Mouse (Mus musculus) monocyte, adult 2 months (primary cell): ENCODE data around the gene Rnf123.

ENCODE experiments used
- DNase-seq, 2 experiments: peaks; one replicate each; pipeline ENCODE4 v3.0.0; 2022; ENCODE audit warnings: low spot score in 2 of 2, low read depth in 1 of 2

Rnf123 gene

GRCm38 (mm10) chr9:108104766-108105548, 21.8 kb upstream of the Rnf123 start:
- DNase-seq: no peak

DNA sequence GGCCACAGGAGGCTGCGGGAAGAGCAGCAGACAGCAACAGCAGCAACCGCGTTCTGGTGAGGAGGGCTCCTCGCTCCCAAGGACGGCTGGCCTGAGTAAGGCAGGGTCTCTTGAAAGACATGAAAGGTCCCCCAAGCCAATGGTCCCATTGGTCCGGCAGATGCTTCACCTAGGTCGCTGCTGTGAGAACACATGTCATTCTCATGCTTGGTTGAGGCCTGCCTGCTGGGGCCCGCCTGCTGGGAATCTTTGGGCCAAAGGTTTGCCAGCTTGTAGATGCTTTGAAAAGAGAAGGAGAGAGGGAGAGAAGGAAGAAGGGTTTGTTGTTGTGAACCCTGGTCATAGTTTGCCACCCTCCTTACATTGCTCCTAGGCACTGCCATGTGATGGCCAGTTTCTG, 16.5 kb upstream of the Rnf123 start:
- no peak for DNase-seq

DNA sequence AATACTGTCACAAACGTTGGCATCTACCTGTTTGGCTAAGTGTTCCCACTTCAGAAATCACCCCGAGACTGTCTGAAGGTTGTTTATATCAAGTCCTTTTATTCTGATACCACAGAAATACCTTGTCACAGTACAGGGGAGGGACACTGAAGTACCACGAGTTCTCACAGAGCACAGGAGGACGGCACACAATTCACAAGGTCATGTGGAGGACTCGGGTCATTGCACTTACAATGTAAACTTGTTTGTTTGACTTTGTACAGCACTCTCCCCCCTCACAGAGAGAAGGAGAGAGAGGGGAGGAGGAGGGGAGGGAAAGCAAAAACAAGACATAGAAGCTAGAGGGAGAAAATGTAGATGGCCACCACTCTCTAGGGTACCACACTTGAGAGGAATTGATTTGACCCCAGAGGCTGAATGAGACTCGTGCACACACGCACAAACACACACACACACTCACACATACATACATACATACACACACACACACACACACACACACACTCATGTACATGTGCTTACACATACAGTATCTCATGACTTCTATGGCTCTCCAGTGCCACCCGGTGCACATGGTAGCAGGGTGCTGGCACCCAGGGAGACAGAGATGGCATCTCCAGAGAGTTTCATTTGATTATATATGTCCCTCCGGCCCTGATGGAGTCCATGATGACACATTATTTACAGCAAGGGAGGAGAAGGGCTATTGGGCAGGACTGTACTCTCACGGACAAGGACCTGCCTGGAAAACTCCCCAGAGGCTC, 13.0 kb upstream of the Rnf123 start:
- DNase-seq: no peak

GRCm38 (mm10) chr9:108095518-108095917, 12.4 kb upstream of the Rnf123 start:
- no peak for DNase-seq

GRCm38 (mm10) chr9:108094998-108095411, 11.9 kb upstream of the Rnf123 start:
- DNase-seq: no peak

DNA sequence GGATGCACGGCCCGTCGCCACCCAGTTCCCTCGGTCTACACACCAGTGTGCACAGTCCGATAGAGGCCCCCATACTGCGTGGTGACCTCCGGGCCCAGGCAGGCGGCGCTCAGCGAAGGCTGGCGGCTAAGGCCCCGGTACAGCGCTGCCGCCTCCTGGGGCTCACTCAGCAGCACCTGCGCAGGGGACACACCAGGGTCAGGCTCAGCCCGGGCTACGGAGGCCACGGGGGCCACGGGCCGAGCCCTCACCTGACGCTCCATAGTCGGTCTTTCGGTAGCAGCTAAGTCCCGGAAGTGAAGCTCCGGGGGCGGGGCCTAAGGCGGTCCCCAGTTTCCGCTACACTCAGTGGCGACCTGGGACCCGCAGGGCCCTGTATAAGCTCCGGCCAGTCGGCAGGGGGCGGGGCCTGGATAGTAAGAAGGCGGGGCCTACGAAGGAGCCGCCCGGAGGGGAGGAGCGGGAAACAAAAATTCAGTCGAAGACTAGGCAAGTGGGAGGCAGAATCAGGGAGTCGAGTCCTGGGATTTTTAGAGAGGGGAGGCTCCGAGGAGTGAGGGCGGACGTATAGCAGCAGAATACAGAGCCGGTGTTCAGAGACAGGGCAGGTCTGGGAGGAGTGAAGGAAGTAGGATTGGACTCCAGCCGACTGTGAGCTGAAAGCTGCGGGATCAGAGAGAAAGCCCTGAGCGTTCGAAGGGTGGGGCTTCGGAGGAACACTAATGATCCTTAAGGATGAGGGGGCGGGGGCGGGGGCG, 11.2 kb upstream of the Rnf123 start, which contains the start of gene Apeh:
Gene Apeh, minus strand, starts transcription at position 423 of the 758 bp plus-strand sequence.
- peak; percentile 87 to 93 for DNase-seq

DNA sequence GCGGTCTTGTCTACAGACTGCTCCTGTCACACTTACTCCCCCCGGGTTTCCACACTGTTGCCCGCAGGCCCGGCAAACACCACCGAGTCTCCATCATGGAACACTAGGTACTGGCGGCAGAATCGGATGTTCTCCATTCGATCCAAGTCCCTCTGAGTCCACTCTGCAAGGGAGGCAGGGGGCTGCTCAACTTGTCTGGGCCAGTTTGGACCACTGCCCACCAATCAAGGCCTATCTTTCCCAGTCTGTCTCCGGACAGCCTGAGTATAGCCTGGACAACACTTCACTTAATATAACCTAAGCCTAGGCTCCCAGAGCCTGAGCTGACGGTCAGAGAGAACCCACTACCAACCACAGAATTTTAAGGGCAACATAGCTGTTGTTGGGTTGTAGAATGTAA, 10.4 kb upstream of the Rnf123 start:
- no peak for DNase-seq

GRCm38 (mm10) chr9:108090611-108091120, 7.5 kb upstream of the Rnf123 start:
- DNase-seq: no peak

GRCm38 (mm10) chr9:108085261-108085660, 2.1 kb upstream of the Rnf123 start:
- DNase-seq: no peak

GRCm38 (mm10) chr9:108083561-108083960, 415 bp upstream of the Rnf123 start:
- no peak for DNase-seq

- no peak for DNase-seq
Observed at GRCm38 (mm10) chr9:108082549-108082948, 597 bp downstream of the Rnf123 start.

DNA sequence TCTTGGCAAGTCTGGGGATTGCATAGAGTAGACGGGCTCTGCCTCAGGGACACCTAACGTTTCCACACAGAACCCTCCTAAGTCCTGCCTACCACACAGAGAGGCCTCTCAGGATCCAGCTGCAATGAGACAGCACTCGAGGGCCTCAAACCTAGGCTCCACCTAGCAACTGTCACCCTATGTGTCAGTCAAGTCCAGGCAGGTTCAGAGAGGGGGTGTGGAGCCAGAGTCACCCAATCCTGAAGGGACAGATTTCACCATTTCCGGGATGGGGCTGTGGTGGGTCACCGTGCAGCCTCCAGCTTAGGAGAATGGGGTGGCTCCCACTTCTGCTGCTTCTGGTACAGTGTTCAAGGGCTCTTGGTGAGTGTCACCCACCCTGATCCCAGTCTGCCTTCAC, 3.0 kb downstream of the Rnf123 start, which contains the start of gene Mst1:
Gene Mst1, plus strand, starts transcription at position 269 of the 400 bp plus-strand sequence.
- no peak for DNase-seq

GRCm38 (mm10) chr9:108073141-108073930, 9.8 kb downstream of the Rnf123 start:
- no peak for DNase-seq

DNA sequence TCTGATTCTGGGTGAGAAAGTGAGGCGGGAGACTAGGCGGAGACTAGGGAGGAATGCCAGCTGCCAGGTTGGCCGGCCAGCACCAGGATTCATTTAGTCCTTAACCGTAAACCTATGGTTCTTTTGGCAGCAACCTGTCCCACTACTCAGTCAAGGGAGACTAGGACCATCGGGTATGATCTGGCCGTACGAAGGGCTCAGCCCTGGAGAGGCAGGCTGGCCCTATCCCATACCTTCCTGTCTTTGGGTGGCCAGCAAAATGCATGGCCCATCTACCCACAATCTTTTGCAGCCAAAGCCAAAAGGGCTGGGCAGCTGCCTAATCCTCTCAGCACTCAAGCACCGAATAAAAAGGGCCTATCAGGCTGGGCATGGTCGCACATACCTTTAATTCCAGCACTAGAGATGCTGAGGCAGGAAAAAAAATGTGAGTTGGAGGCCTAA, 10.6 kb downstream of the Rnf123 start:
- no peak for DNase-seq

GRCm38 (mm10) chr9:108071801-108072200, 11.3 kb downstream of the Rnf123 start:
- DNase-seq: no peak

GRCm38 (mm10) chr9:108069529-108069928, 13.6 kb downstream of the Rnf123 start:
- DNase-seq: no peak

GRCm38 (mm10) chr9:108069007-108069406, 14.1 kb downstream of the Rnf123 start:
- DNase-seq: no peak

DNA sequence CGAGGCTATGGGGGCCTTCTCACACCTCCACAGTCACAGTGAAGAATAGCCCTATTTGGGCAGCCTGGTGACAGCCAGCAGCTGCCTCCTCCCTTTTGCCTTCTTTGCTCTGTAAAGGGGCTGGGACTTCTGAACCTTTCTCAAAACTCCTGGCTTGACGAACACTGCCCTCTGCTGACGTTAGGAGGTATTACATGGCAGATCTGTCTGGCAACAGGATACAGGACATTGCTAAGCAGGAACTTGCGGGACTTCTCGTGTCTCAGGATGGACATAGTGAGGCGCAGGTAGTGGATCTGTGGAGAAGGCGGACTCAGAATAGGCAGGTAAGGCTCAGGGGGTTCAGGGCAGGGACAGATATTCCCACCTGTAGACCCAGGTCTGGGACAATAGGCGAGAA, 15.2 kb downstream of the Rnf123 start:
- peak; percentile 58 to 72 for DNase-seq

- DNase-seq: no peak
Observed at GRCm38 (mm10) chr9:108067199-108067598, 15.9 kb downstream of the Rnf123 start.

DNA sequence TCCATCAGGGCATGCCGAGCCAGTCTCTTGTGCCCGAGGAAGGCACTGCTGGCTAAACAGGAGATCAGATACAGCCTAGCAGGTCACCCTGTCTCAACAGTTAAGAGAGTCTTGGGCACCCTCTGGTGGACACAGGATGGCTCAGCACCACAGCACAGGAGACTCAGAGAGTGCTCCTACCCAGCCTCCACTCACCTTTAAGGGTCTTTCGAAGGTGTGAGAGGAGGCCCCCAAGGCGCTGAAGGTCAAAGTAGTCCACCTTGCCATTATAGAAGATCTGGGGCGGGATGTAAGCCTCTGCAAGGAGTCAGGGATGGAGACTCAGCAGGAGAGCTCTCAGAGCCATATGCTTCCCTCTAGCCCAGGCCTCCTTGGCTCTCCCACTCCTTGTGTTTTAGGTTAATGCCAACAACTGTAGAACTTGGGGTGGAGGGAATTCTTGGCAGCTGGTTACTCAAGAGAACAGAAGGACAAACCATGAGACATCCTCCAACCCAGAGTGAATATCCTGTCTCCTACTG, 17.6 kb downstream of the Rnf123 start:
- no peak for DNase-seq
